Mouse (Mus musculus): ENCODE results near the gene Ssr2. TPM values are rescaled to one million over a fixed set of nuclear protein-coding genes. Genes with fewer than 3 reads are reported as not detected.

Ssr2 gene
- polyA plus RNA-seq, 1 experiment from 2014 or later: 274 TPM

DNA sequence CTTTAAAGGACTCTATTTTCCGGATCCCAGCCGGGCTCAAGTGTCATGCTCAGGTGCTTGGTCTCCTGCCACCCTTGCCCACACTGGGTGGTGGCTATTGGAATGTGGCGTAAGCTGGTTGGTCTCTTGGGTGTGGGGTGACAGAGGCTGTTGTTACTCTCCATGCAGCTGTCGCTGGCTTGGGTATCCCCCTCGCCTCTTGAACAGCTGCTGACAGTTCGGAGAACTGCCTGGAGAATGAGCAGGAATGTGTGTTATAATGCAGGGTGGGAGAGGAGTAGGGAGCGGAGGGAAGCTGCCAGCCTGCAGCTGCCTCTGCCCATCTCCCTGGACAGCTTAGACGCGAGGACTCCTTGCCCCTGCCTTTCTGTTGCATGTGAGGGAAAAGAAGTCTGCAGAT is 54.3 kb downstream of the Ssr2 start:
- H3K9me3 ChIP-seq: no peaks in the 10 kb centered on the region
- 78% methylated on average over 9 of the region's 9 CpGs for WGBS
- H3K36me3 ChIP-seq: peaks cover 84% of the 10 kb centered on the region
- H3K27ac ChIP-seq: 0 out of 2 replicates have a peak overlapping the region, but pooled peaks have one; percentile 16
- H3K4me1 ChIP-seq: peaks cover 19% of the 10 kb centered on the region
- no peak for ATAC-seq (ENCODE audit: insufficient number of reproducible peaks, insufficient read depth, low FRiP score, low TSS enrichment, low read depth)
- no peak overlapping the region for H3K4me2 ChIP-seq
- H3K4me3 ChIP-seq: no peak overlapping the region
- H3K9ac ChIP-seq: 0 out of 2 replicates have a peak overlapping the region, but pooled peaks have one; percentile 17
- H3K27me3 ChIP-seq: no peaks in the 10 kb centered on the region

DNA sequence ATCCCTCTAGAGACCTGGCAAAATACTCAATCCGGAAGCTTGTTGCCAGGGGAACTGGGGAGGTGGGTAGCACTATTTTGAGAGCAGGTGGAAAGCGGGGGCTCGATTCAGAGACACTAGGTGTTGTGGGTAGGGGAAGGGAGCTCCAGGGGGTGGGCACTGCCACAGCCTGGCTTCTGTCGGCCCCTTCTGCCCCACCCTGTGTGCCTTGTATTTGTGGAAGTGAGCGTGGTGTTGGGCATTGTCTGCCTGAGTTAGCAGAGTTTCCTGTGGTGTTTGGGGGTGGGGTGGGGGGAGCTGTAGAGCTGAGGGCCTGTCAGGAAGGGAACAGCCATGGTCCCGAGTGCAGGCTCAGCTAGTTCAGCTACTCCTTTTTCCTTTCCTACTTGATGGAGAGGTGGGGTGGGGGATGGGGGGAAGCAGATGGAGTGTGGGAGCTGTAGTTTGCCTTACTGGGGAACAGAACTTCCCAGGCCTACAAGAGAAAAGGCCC is 55.2 kb downstream of the Ssr2 start:
- 0 out of 2 replicates have a peak, but pooled peaks have one; percentile 13 for ATAC-seq (ENCODE audit: insufficient number of reproducible peaks, insufficient read depth, low FRiP score, low TSS enrichment, low read depth)
- H3K4me3 ChIP-seq: no peak overlapping the region
- H3K9me3 ChIP-seq: no peaks in the 10 kb centered on the region
- WGBS: 78% methylated on average over 6 of the region's 6 CpGs
- 0 out of 2 replicates have a peak overlapping the region, but pooled peaks have one; percentile 16 for H3K27ac ChIP-seq
- H3K4me1 ChIP-seq: peaks cover 13% of the 10 kb centered on the region
- H3K27me3 ChIP-seq: no peaks in the 10 kb centered on the region
- peaks cover 86% of the 10 kb centered on the region for H3K36me3 ChIP-seq
- no peak overlapping the region for H3K9ac ChIP-seq
- no peak overlapping the region for H3K4me2 ChIP-seq

DNA sequence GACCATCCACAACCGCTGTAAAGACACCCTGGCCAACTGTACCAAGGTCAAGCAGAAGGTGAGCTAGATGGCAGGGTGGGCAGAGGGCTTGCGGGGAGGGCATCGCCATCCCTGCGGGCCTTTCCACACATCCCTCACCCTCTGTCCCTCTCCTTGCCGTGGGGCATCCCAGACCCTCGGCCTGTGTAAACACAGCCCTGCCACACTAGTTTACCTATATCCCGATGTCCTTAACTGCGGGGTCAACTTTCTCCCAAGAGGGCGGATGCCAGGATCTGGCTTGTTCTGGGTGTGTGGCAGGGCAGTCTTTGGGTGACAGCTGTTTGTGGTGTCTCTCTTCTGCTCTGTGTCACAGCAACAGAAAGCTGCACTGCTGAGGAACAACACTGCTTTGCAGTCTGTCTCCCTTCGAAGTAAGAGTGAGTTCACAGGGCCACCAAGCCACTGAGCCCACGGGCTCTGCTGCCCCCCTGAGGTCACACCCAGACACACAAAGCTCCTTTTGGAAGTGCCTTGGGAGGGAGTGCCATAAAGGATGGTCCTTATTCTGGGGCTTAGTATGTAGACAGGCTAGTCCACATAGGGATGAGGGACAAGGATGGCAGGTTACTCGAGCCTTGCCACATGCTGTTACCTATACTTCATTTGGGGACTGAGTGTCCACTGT is 56.4 kb downstream of the Ssr2 start:
- H3K9me3 ChIP-seq: peaks cover 3% of the 10 kb centered on the region; the same call in 1 of the 2 replicates
- no peak for ATAC-seq (ENCODE audit: insufficient number of reproducible peaks, insufficient read depth, low FRiP score, low TSS enrichment, low read depth)
- H3K4me3 ChIP-seq: no peak overlapping the region
- H3K4me1 ChIP-seq: peaks cover 3% of the 10 kb centered on the region; the same call in 1 of the 2 replicates
- no peak overlapping the region for H3K4me2 ChIP-seq
- 74% methylated on average over 12 of the region's 12 CpGs for WGBS
- no peaks in the 10 kb centered on the region for H3K27me3 ChIP-seq
- H3K27ac ChIP-seq: no peak overlapping the region
- H3K9ac ChIP-seq: no peak overlapping the region
- peaks cover 88% of the 10 kb centered on the region for H3K36me3 ChIP-seq

DNA sequence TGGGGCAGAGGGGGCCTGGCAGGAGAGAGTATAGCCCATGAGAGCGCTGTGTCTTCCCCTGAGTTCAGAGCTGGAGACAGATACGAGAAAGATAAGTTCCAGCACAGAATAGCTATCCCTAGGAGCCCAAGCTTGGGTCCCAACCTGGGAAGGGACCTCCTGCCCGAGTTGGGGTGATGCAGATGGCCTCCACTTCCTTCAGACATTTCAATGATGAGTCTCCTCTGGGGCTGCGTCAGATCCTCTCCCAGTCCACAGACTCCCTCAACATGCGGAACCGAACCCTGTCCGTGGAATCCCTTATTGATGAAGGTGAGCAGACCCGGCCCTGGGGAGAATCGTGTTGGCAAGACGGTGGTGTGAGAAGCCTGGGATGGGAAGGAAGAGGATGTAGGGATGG is 57.4 kb downstream of the Ssr2 start:
- H3K4me1 ChIP-seq: no peaks in the 10 kb centered on the region
- peaks cover 94% of the 10 kb centered on the region for H3K36me3 ChIP-seq
- H3K27ac ChIP-seq: no peak overlapping the region
- peaks cover 3% of the 10 kb centered on the region; the same call in 1 of the 2 replicates for H3K9me3 ChIP-seq
- ATAC-seq (ENCODE audit: insufficient number of reproducible peaks, insufficient read depth, low FRiP score, low TSS enrichment, low read depth): no peak
- no peak overlapping the region for H3K4me3 ChIP-seq
- no peak overlapping the region for H3K9ac ChIP-seq
- 92% methylated on average over 10 of the region's 10 CpGs for WGBS
- H3K4me2 ChIP-seq: no peak overlapping the region
- H3K27me3 ChIP-seq: no peaks in the 10 kb centered on the region

DNA sequence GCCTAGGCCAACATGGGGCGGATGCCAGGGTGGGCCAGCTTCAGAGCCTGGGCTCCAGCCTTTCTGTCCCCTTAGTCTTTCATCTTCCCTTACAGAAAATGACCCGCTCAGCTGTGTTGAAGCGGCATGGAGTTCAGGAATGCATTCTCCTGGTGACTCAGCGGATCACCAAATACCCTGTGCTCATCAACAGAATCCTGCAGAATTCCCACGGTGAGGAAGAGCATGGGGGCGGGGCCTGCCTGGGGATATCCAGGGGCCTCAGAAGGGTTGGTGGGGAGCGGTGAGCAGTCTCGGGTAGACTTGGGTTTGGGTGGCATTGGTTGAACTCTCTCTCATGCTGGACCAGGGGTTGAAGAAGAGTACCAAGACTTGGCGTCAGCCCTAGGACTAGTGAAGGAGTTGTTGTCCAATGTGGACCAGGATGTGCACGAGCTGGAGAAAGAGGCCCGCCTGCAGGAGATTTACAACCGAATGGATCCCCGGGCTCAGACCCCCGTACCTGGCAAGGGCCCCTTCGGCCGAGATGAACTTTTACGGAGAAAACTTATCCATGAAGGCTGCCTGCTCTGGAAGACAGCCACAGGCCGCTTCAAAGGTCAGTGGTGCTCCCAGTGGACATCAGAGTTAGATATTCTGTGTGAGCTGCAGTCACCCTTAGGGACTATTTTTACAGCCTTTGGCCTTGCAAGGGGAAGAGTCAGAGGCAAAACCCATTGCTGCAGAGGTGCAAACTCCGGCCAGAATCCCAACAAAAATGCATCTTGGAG is 60.0 kb downstream of the Ssr2 start:
- no peaks in the 10 kb centered on the region for H3K27me3 ChIP-seq
- peaks cover 3% of the 10 kb centered on the region; the same call in 1 of the 2 replicates for H3K9me3 ChIP-seq
- 90% methylated on average over 19 of the region's 19 CpGs for WGBS
- no peak overlapping the region for H3K4me3 ChIP-seq
- H3K36me3 ChIP-seq: peaks cover 96% of the 10 kb centered on the region
- no peak overlapping the region for H3K9ac ChIP-seq
- H3K27ac ChIP-seq: no peak overlapping the region
- no peak overlapping the region for H3K4me2 ChIP-seq
- H3K4me1 ChIP-seq: no peaks in the 10 kb centered on the region
- no peak for ATAC-seq (ENCODE audit: insufficient number of reproducible peaks, insufficient read depth, low FRiP score, low TSS enrichment, low read depth)

DNA sequence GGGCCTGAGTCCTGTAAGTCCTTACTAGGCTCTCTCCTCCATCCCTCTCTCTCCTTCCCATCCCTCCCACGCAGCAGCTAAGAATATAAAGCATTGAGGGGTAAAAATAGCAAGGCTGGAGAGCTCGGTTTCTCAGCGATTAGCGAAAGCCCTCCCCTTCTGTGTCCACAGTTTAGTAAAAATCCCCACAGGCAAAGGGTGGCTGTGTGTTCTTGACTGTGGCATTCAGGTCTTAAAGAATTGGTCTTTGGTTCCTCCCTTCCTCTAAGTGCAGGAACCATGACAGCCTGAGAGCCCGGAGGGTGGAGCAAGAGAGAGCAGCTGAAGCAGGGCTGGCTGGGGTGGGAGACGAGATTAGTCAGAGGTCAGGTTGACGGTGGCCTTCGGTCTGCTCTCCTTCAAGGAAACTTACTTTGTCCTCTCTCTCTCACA is 60.9 kb downstream of the Ssr2 start:
- ATAC-seq (ENCODE audit: insufficient number of reproducible peaks, insufficient read depth, low FRiP score, low TSS enrichment, low read depth): no peak
- WGBS: 91% methylated on average over 8 of the region's 8 CpGs

DNA sequence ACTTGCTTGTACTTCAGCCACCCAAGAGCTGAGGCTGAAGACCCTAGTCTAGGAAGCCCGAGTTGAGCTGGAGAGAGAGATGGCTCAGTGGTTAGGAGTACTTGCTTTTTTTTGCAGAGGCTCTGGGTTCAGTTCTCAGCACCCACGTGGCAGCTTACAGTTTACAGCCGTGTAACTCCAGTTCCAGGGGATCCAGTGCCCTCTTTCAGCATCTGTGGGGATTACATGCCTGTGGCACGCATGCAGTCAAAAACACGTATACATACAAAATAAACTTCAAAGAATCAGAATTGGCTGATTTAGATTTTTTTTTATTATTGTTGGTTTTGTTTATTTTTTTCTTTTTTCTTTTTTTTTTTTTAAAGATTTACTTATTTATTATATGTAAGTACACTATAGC is 61.5 kb downstream of the Ssr2 start:
- peaks cover 3% of the 10 kb centered on the region; the same call in 1 of the 2 replicates for H3K9me3 ChIP-seq
- H3K4me1 ChIP-seq: no peaks in the 10 kb centered on the region
- ATAC-seq (ENCODE audit: insufficient number of reproducible peaks, insufficient read depth, low FRiP score, low TSS enrichment, low read depth): no peak
- no peak overlapping the region for H3K9ac ChIP-seq
- H3K27me3 ChIP-seq: no peaks in the 10 kb centered on the region
- H3K4me3 ChIP-seq: no peak overlapping the region
- H3K4me2 ChIP-seq: no peak overlapping the region
- WGBS: 94% methylated on average over 5 of the region's 5 CpGs
- peaks cover 94% of the 10 kb centered on the region for H3K36me3 ChIP-seq
- H3K27ac ChIP-seq: no peak overlapping the region

More for the DNA sequence above, 60.9 kb downstream of the Ssr2 start:
- no peaks in the 10 kb centered on the region for H3K27me3 ChIP-seq
- no peak overlapping the region for H3K27ac ChIP-seq
- H3K9ac ChIP-seq: no peak overlapping the region
- H3K36me3 ChIP-seq: peaks cover 94% of the 10 kb centered on the region
- H3K4me3 ChIP-seq: no peak overlapping the region
- H3K9me3 ChIP-seq: peaks cover 3% of the 10 kb centered on the region; the same call in 1 of the 2 replicates
- no peaks in the 10 kb centered on the region for H3K4me1 ChIP-seq
- H3K4me2 ChIP-seq: no peak overlapping the region

MicroRNA genes within 50 kb of the gene (microRNA counts, 519-probe panel; counts per million panel counts)
- 236 counts per million, percentile 44 among the panel's probes with 10 or more counts for microRNA mmu-miR-1905

Small RNAs within 50 kb of the gene (microRNA-seq; reads per million reads assigned to microRNA genes)
- not detected for gene Mir1905

Other genes starting within 250 kb of the Ssr2 start
- 9.1 and 10.4 TPM in 2 replicates for gene Tmem79, start 239.7 kb upstream of the Ssr2 start, polyA plus RNA-seq (2015; fragmentation: Nextera tagmentation; extraction: Ambion mirVana)
- 55.0 and 58.3 TPM in 2 replicates for gene Smg5, start 239.6 kb upstream of the Ssr2 start, polyA plus RNA-seq (2015; fragmentation: Nextera tagmentation; extraction: Ambion mirVana)
- 4.2 and 4.9 TPM in 2 replicates for gene Paqr6, start 211.3 kb upstream of the Ssr2 start, polyA plus RNA-seq (2015; fragmentation: Nextera tagmentation; extraction: Ambion mirVana)
- 0.28 TPM in 1 of 2 replicates, not detected in the other for gene Bglap3, start 203.1 kb upstream of the Ssr2 start, polyA plus RNA-seq (2015; fragmentation: Nextera tagmentation; extraction: Ambion mirVana)
- gene Bglap2, start 197.2 kb upstream of the Ssr2 start, polyA plus RNA-seq (2015; fragmentation: Nextera tagmentation; extraction: Ambion mirVana): 0.58 TPM in 1 of 2 replicates, not detected in the other
- gene Bglap, start 191.4 kb upstream of the Ssr2 start, polyA plus RNA-seq (2015; fragmentation: Nextera tagmentation; extraction: Ambion mirVana): 0.91 TPM in 1 of 2 replicates, not detected in the other
- gene Pmf1, start 165.5 kb upstream of the Ssr2 start, polyA plus RNA-seq (2015; fragmentation: Nextera tagmentation; extraction: Ambion mirVana): 121 and 153 TPM in 2 replicates
- gene Slc25a44, start 150.7 kb upstream of the Ssr2 start, polyA plus RNA-seq (2015; fragmentation: Nextera tagmentation; extraction: Ambion mirVana): 16.5 and 16.7 TPM in 2 replicates
- 10.3 and 13.3 TPM in 2 replicates for gene Sema4a, start 114.7 kb upstream of the Ssr2 start, polyA plus RNA-seq (2015; fragmentation: Nextera tagmentation; extraction: Ambion mirVana)
- 311 and 321 TPM in 2 replicates for gene Lmna, start 65.9 kb upstream of the Ssr2 start, polyA plus RNA-seq (2015; fragmentation: Nextera tagmentation; extraction: Ambion mirVana)
- 32.2 and 33.4 TPM in 2 replicates for gene Mex3a, start 43.5 kb upstream of the Ssr2 start, polyA plus RNA-seq (2015; fragmentation: Nextera tagmentation; extraction: Ambion mirVana)
- gene Rab25, start 27.6 kb upstream of the Ssr2 start, polyA plus RNA-seq (2015; fragmentation: Nextera tagmentation; extraction: Ambion mirVana): 18.6 and 19.5 TPM in 2 replicates
- gene Lamtor2, start 22.8 kb upstream of the Ssr2 start, polyA plus RNA-seq (2015; fragmentation: Nextera tagmentation; extraction: Ambion mirVana): 164 and 169 TPM in 2 replicates
- 43.0 and 44.6 TPM in 2 replicates for gene Ubqln4, start 22.1 kb upstream of the Ssr2 start, polyA plus RNA-seq (2015; fragmentation: Nextera tagmentation; extraction: Ambion mirVana)
- gene Arhgef2, start 30.1 kb downstream of the Ssr2 start, polyA plus RNA-seq (2015; fragmentation: Nextera tagmentation; extraction: Ambion mirVana): 91.6 and 99.4 TPM in 2 replicates
- not detected in 2 replicates for gene Rxfp4, start 77.3 kb downstream of the Ssr2 start, polyA plus RNA-seq (2015; fragmentation: Nextera tagmentation; extraction: Ambion mirVana)
- gene Khdc4, start 109.9 kb downstream of the Ssr2 start, polyA plus RNA-seq (2015; fragmentation: Nextera tagmentation; extraction: Ambion mirVana): 92.5 and 106 TPM in 2 replicates
- 51.4 and 54.4 TPM in 2 replicates for gene Rit1, start 141.0 kb downstream of the Ssr2 start, polyA plus RNA-seq (2015; fragmentation: Nextera tagmentation; extraction: Ambion mirVana)
- 16.9 and 19.7 TPM in 2 replicates for gene Syt11, start 199.3 kb downstream of the Ssr2 start, polyA plus RNA-seq (2015; fragmentation: Nextera tagmentation; extraction: Ambion mirVana)

All from embryonic facial prominence, embryonic 13.5 days (tissue).